Mouse (Mus musculus): ENCODE data around the gene Il16.
A peak's percentile ranks its signal among the peaks of the same experiment; 100 is the strongest.

Gene Il16

GRCm38 (mm10) chr7:83695449-83696212 is 49.9 kb downstream of the Il16 start:
- no peak for DNase-seq (ENCODE audit: low spot score in 2 of 2)

- DNase-seq (ENCODE audit: low spot score in 2 of 2), result no peak
Measured at GRCm38 (mm10) chr7:83682640-83683274, 62.8 kb downstream of the Il16 start.

- DNase-seq (ENCODE audit: low spot score in 2 of 2), result no peak
Measured at GRCm38 (mm10) chr7:83678506-83678905, 67.0 kb downstream of the Il16 start.

GRCm38 (mm10) chr7:83677296-83677695 is 68.2 kb downstream of the Il16 start:
- no peak for DNase-seq (ENCODE audit: low spot score in 2 of 2)

GRCm38 (mm10) chr7:83675545-83676254 is 69.8 kb downstream of the Il16 start:
- DNase-seq (ENCODE audit: low spot score in 2 of 2), result no peak

- no peak for DNase-seq (ENCODE audit: low spot score in 2 of 2)
Measured at GRCm38 (mm10) chr7:83671573-83671972, 74.0 kb downstream of the Il16 start.

GRCm38 (mm10) chr7:83668724-83669123 is 76.8 kb downstream of the Il16 start:
- DNase-seq (ENCODE audit: low spot score in 2 of 2), result peak in 1 of 2 experiments; percentile 59

- DNase-seq (ENCODE audit: low spot score in 2 of 2), result no peak
Measured at GRCm38 (mm10) chr7:83667936-83668645, 77.4 kb downstream of the Il16 start.

- no peak for DNase-seq (ENCODE audit: low spot score in 2 of 2)
Measured at GRCm38 (mm10) chr7:83666087-83666595, 79.4 kb downstream of the Il16 start.

GRCm38 (mm10) chr7:83662711-83663375 is 82.7 kb downstream of the Il16 start:
- DNase-seq (ENCODE audit: low spot score in 2 of 2), result no peak

GRCm38 (mm10) chr7:83661763-83662162 is 83.8 kb downstream of the Il16 start:
- DNase-seq (ENCODE audit: low spot score in 2 of 2), result no peak

- no peak for DNase-seq (ENCODE audit: low spot score in 2 of 2)
Measured at GRCm38 (mm10) chr7:83661031-83661430, 84.5 kb downstream of the Il16 start.

- DNase-seq (ENCODE audit: low spot score in 2 of 2), result no peak
Measured at GRCm38 (mm10) chr7:83660273-83660691, 85.2 kb downstream of the Il16 start.

GRCm38 (mm10) chr7:83659159-83660065 is 86.1 kb downstream of the Il16 start:
- DNase-seq (ENCODE audit: low spot score in 2 of 2), result no peak

GRCm38 (mm10) chr7:83658716-83659115 is 86.8 kb downstream of the Il16 start:
- DNase-seq (ENCODE audit: low spot score in 2 of 2), result no peak

- no peak for DNase-seq (ENCODE audit: low spot score in 2 of 2)
Measured at GRCm38 (mm10) chr7:83654938-83655630, 90.4 kb downstream of the Il16 start.

- DNase-seq (ENCODE audit: low spot score in 2 of 2), result no peak
Measured at GRCm38 (mm10) chr7:83654196-83654595, 91.3 kb downstream of the Il16 start.

- DNase-seq (ENCODE audit: low spot score in 2 of 2), result no peak
Measured at GRCm38 (mm10) chr7:83653605-83654051, 91.9 kb downstream of the Il16 start.

GRCm38 (mm10) chr7:83652498-83652897 is 93.0 kb downstream of the Il16 start:
- no peak for DNase-seq (ENCODE audit: low spot score in 2 of 2)

All from frontal cortex, postnatal 10 days (tissue).